Mouse (Mus musculus): Measurements from ENCODE around the gene Fbxo30. TPM values are rescaled to one million over a fixed set of nuclear protein-coding genes. Genes with fewer than 3 reads are reported as not detected.
"Not testable (repeated sequence)": the region's sequence is repeated elsewhere in the genome, so short reads cannot be mapped to it uniquely, and the experiment has no call there.

Fbxo30 gene
- total RNA-seq (2021): 1 to 10 TPM; 8.2 to 9.2 TPM

DNA sequence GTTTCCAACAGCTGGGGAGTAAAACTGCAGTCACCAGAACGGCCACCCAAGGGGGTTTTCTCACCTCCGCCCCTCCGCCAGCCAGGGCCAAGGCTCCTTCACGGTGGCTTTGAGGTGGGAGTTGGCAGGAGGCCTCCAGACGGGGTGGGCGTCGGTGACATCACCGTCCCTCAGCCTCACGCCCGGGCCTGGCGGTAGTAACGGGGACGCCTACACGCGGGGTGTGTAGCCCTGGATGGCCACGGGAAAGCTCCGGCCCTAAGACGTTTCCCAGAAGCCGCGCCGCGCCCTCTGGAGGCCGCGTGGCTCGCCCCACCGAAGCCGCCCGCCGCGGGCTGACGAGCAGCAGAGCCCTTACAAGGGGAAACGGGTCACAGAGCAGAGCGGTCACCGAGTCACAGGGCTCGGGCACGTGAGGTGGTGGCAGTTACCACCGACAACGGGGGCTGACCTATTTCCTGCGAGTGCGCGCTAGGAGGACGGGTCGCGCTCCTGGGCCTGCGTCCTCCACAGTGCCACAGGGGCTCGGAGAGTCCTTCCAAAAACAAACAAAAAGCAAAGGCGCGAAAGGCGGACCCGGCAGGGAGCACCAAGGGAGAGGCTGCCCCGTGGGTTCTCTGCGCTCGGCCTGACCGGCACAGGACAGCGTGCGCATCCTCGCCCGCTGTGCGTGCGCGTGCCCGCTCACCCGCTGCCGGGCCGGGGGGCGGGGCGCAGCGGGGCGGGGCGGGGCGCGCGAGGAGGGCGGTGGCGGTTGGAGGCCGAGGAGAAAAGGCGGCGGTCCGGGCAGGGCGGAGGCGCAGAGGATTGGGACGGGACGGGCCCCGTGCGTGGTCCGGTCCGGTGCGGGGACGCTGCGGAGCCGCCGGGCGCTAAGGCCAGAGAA lies at the start of gene Fbxo30:
Gene Fbxo30 (plus strand): TSS at position 753 of the 886 bp plus-strand sequence.
- DNase-seq (ENCODE audit: extremely low spot score in 1 of 2, low spot score in 1 of 2): peak; percentile 76 to 84

- no peak for DNase-seq (ENCODE audit: extremely low spot score in 1 of 2, low spot score in 1 of 2)
Measured at GRCm38 (mm10) chr10:11233208-11233607, 47.9 kb upstream of the Fbxo30 start.

- not testable (repeated sequence) for DNase-seq (ENCODE audit: extremely low spot score in 1 of 2, low spot score in 1 of 2)
Measured at GRCm38 (mm10) chr10:11242988-11243387, 38.1 kb upstream of the Fbxo30 start.

DNA sequence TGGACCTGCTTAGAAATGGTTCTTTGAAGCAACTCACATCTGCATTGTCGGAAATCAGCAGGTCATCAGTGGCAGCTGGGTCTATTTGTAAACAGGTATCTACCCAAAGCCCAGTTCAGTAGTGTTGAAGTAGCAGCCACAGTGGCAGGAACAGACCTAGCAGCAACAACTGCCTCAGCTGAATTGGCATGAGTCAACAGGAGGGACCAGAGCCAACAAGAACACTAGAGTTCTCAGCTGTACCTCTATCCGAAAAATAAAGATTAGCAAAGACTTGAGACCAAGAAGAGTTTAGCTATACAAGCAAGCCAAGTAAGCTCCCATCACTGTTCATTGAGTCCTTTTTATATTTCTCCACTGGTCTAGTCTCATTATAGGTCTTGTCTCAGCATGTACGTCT lies 32.9 kb upstream of the Fbxo30 start:
- DNase-seq (ENCODE audit: extremely low spot score in 1 of 2, low spot score in 1 of 2): no peak

DNA sequence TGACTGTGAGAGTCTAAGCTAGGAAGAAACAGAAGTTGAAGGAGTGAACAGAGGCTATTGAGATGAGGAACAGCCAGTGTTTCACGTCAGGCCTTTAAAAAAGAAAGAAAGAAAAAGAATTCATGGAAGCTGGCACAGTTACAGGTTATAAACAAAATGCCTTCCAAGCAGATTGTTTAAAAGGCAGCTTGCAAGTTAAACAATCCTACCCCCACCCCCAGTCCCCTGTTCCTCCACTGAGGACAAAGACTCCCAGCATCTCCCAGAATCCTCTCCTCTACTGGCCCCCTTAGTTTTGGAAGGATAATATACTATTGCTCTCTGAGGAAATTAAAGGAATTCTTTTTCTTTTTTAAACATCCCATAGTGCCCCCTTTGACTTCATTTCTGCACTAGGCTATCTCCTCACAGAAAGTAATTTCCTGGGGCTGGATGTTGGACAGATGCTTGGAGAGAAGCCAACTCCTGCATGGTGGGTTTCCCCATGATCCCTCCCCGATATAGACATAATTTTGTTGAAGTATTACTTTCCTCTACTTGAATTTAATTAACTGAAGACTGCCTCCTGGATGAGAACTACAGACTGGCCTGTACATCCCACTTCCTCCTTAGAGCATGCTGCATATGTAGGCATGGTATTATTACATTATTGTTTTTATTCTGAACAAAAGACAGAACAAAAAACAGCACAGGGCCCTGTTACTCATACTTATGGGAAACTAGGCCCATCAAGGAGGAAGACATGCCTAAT lies 30.7 kb upstream of the Fbxo30 start:
- DNase-seq (ENCODE audit: extremely low spot score in 1 of 2, low spot score in 1 of 2): no peak

DNA sequence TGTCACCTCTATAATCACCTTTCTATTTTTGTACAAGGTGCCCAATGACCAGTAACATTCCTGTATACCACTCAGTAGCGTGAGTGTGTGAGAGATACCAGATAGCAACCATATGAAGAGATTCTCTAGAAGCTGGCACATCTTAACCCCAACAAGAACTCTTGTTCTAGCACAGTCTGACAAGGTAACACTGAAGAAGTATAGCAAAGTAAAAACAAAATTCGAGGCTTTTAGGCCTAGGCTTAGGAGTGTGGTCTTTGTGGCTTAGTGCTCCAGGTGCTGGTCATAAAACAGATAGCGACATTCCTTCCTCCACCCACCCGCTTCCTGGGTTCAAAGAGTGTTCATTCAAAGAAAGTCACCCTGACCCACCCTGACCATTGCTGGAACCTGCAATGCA lies 27.5 kb upstream of the Fbxo30 start:
- not testable (repeated sequence) for DNase-seq (ENCODE audit: extremely low spot score in 1 of 2, low spot score in 1 of 2)

GRCm38 (mm10) chr10:11260119-11260518 lies 21.0 kb upstream of the Fbxo30 start:
- no peak for DNase-seq (ENCODE audit: extremely low spot score in 1 of 2, low spot score in 1 of 2)

DNA sequence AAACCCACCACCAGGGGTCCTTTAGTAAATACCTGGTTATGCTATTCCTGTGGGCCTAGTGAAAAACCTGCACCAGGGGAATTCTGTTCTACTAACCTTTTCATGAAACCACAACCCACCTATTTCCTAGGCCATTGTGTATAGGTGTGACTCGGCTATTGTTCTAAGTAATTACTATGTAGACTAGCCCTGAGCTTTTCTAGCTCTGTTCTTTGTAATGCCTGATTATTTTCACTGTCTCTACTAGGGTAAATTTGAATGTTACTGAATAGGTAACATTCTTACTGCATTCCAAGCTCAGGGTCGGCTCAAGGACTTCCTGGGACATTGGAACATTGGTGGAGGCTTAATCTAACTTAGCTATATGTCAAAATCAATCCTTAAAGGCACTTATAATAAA lies 18.8 kb upstream of the Fbxo30 start:
- not testable (repeated sequence) for DNase-seq (ENCODE audit: extremely low spot score in 1 of 2, low spot score in 1 of 2)

GRCm38 (mm10) chr10:11263795-11264194 lies 17.3 kb upstream of the Fbxo30 start:
- DNase-seq (ENCODE audit: extremely low spot score in 1 of 2, low spot score in 1 of 2): not testable (repeated sequence)

DNA sequence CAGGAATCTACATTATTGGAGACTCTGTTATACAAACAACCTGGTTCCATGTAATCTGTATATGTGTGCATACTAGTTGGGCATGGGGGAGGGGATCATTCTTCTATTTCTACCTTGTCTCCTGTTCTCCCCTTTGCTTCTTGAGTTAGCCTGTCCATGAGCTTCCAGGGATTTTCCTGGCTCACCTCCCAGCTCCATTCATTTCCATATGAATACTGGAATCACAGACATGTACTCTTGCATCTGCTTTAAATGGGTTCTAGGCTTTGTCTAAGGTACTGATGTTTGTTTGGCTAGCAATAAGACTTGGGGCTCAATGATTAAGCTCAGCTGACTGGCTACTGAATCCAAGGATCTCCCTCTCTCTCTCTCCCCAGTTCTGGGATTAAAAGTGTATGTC lies 12.0 kb upstream of the Fbxo30 start:
- DNase-seq (ENCODE audit: extremely low spot score in 1 of 2, low spot score in 1 of 2): no peak

- no peak for DNase-seq (ENCODE audit: extremely low spot score in 1 of 2, low spot score in 1 of 2)
Measured at GRCm38 (mm10) chr10:11274431-11274830, 6.7 kb upstream of the Fbxo30 start.

DNA sequence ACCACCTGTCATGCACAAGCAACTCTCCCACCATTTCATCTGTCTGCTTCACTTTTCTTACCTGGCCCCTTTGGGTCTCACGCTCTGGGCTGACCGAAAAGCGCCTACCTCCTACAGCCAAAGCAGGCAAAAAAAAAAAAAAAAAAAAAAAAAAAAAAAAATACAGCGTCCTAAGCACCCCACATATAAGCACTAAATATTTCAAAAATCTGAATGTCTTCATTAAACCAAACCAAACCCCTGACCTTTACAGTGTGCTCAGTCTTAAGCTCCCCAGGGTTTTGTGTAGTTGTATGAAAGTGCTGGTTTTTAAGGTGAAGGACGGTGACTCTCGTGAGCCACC lies 924 bp upstream of the Fbxo30 start:
- DNase-seq (ENCODE audit: extremely low spot score in 1 of 2, low spot score in 1 of 2): no peak

DNA sequence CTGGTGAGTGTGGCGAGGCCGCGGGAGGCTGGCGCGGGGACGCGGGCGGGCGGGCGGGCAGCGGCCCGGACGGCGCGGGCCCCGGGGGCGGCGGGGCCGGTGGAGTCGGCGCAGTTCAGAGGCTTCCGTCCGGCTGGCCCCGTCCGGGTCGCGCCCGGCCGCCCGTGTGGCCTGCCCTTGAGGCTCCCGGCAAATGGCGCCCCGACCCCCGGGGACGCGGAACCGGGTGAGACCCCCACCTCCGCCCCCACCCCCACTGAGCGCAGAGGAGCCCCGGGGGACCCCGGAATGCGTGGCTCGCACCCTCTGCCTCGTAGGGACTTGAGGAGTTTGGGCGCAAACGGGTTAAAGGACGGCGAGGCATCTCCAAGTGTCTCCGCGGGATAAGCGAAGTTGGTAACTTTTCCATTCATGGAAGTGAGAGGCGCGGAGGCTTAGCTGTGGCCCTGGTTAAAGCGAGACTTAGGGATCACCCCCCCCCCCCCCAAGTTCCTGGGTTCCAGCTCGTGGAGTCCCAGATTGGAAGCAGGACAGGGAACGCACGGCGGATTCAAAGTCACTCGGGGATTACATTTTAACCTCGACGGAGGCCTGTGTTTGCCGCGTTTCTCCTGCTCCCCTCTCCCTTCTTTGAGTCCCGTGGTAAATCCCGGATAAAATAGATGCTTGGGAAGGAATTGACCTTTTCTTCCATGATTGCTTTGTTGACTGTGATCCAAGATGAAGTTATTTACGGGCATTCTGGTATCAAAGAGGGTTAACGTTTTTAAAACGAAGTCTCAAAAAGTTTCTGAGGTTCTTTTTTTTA lies 572 bp downstream of the Fbxo30 start:
- DNase-seq (ENCODE audit: extremely low spot score in 1 of 2, low spot score in 1 of 2): peak in 1 of 2 experiments; percentile 8

GRCm38 (mm10) chr10:11282306-11282631 lies 1.1 kb downstream of the Fbxo30 start:
- DNase-seq (ENCODE audit: extremely low spot score in 1 of 2, low spot score in 1 of 2): no peak

GRCm38 (mm10) chr10:11298418-11298817 lies 17.3 kb downstream of the Fbxo30 start:
- no peak for DNase-seq (ENCODE audit: extremely low spot score in 1 of 2, low spot score in 1 of 2)

GRCm38 (mm10) chr10:11305365-11306053 lies 24.4 kb downstream of the Fbxo30 start:
- no peak for DNase-seq (ENCODE audit: extremely low spot score in 1 of 2, low spot score in 1 of 2)

GRCm38 (mm10) chr10:11306054-11306367 lies 24.9 kb downstream of the Fbxo30 start:
- DNase-seq (ENCODE audit: extremely low spot score in 1 of 2, low spot score in 1 of 2): no peak

DNA sequence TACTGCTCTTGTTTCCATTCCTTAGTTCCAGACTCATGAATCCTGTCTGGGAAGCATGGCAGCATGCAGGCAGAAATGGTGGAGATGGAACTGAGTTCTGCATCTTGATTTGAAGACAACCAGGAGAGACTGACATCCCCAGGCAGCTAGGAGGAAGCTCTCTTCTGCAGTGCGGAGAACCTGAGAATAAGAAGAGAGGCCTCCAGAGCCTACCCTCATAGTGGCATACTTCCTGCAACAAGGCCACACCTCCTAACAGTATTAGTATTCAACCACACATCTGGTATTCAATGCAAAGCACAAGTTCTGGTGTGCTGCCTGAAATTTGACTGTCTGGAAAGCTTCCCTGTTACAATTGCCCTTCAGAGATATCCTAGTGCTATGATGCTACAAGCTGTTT lies 28.7 kb downstream of the Fbxo30 start:
- no peak for DNase-seq (ENCODE audit: extremely low spot score in 1 of 2, low spot score in 1 of 2)

DNA sequence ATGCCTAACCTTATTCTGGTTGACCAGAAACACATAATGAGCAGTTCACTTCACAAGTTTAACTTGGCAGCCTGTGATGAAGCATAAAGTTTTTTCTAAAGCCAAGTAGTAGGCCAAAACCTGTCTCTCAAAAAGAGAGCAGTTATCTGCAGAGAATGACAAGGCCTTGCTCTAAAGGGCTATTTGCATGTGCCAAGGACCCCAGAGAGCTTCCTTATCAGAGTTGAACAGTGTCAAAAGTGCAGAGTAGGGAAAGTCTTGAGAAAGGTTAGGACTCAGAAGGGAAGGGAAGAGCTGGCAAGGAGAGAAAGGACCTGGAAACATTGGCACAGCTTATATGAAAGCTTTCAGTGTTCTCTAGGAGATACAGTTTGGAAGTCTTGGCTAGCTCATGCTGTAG lies 29.4 kb downstream of the Fbxo30 start:
- DNase-seq (ENCODE audit: extremely low spot score in 1 of 2, low spot score in 1 of 2): no peak

- DNase-seq (ENCODE audit: extremely low spot score in 1 of 2, low spot score in 1 of 2): not testable (repeated sequence)
Measured at GRCm38 (mm10) chr10:11317856-11318454, 36.8 kb downstream of the Fbxo30 start.

Data from layer of hippocampus, postnatal 25 days (tissue).